28 mouse cellular contexts compared by ENCODE assay signal in the genomic region with DNA sequence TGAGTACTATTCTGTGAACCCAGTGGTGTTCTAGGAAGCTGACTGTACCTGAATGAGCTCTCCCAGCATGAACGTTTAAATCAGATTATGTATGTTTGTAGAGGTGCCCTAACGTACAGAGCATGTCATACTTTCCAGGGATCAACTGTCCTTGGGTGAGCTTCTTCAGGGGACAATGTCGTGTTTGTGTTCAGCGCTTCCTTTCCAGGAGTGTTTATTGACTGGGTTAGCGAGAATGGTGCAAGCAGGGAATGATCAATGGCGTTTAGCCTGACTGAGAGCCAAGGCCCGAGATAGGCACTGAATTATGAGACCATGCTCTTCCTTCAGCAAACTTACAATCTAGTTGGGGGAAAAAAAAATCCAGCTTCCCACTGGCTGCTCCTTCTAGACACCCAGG. TPM values are rescaled to one million over a fixed set of nuclear protein-coding genes. Genes with fewer than 3 reads are reported as not detected.
"Had no signal": no experiment of that assay in that cellular context is flagged by ENCODE, and none has a peak within 500 bp of the region (broad histone marks: within the 10 kb centered on the region; RNA-seq: fewer than 3 reads in every experiment).

No protein-coding gene starts in this region.

- H3K36me3 ChIP-seq: intestine, embryonic 15.5 days had no signal

- H3K9me3 ChIP-seq: heart, embryonic 10.5 days; heart, embryonic 12.5 days; intestine, embryonic 15.5 days; limb, embryonic 10.5 days; limb, embryonic 12.5 days had no signal

- ATAC-seq: hindbrain, embryonic 16.5 days; inflammation-experienced regulatory T-cells, adult 6 months; intestine, embryonic 15.5 days; intestine, postnatal 0 days had no signal

- DNase-seq: gastrocnemius, adult 2 months; gastrocnemius, postnatal 10 days; gastrocnemius, postnatal 25 days; heart, adult 18-20 months; heart, postnatal 10 days; heart, postnatal 4 days; kidney, adult 18-20 months; kidney, adult 8-10 months; kidney, postnatal 10 days; kidney, postnatal 25 days; kidney, postnatal 4 days had no signal

- H3K4me2 ChIP-seq: heart, embryonic 12.5 days; hindbrain, embryonic 14.5 days; intestine, embryonic 15.5 days; limb, embryonic 12.5 days; liver, embryonic 11.5 days had no signal

- H3K4me3 ChIP-seq: gastrocnemius, adult 2 months; heart, embryonic 10.5 days; heart, embryonic 12.5 days; intestine, embryonic 15.5 days; layer of hippocampus, adult 2 months; left cerebral cortex, adult 2 months; limb, embryonic 10.5 days; limb, embryonic 12.5 days had no signal

- H3K27ac ChIP-seq: gastrocnemius, adult 2 months; heart, embryonic 10.5 days; hindbrain, embryonic 14.5 days; intestine, embryonic 15.5 days; layer of hippocampus, adult 2 months; left cerebral cortex, adult 2 months; limb, embryonic 10.5 days; limb, embryonic 12.5 days; liver, embryonic 14.5 days had no signal

- H3K27me3 ChIP-seq: intestine, embryonic 15.5 days had no signal

- H3K9ac ChIP-seq: heart, embryonic 12.5 days; hindbrain, embryonic 14.5 days; intestine, embryonic 15.5 days; limb, embryonic 12.5 days; liver, embryonic 14.5 days had no signal

RNA-seq across cellular contexts. Expression of a gene that starts 35.1 kb away (rescaled TPM):
- polyA plus RNA-seq: heart, embryonic 12.5 days; heart, embryonic 14.5 days; heart, embryonic 16.5 days; inflammation-experienced regulatory T-cells, adult 6 months; intestine, embryonic 15.5 days; intestine, postnatal 0 days; kidney, embryonic 14.5 days; kidney, embryonic 16.5 days; liver, embryonic 11.5 days had no signal
